Mouse (Mus musculus) kidney, adult 2 months (tissue): ENCODE data around the gene Stfa3.

ENCODE experiments used
- CTCF ChIP-seq: fragments of 200-500 bp; conservative IDR thresholded peaks from 2 replicates; pipeline ENCODE4 v1.5.1; 2011; ENCODE audit warnings: low read depth, mild to moderate bottlenecking, control low read depth, low read length, moderate library complexity, mixed read lengths; ENCODE audit not compliant: insufficient read depth, insufficient read length
- POLR2A ChIP-seq: fragments of 200-500 bp; IDR thresholded peaks from one replicate; pipeline ENCODE4 v1.6.1; 2011; ENCODE audit warnings: low read depth, low read length, control low read depth

- TF ChIP-seq CTCF (no peak), POLR2A (no peak)
These were observed 5.2 kb upstream of the Stfa3 start for GRCm38 (mm10) chr16:36460426-36460825.
